Mouse (Mus musculus) common myeloid progenitor, adult 5-6 weeks (primary cell): ENCODE measurements around the gene Tagln3. TPM values are rescaled to one million over a fixed set of nuclear protein-coding genes. Genes with fewer than 3 reads are reported as not detected.

Source experiments
- ATAC-seq: replicated peaks from 2 replicates; pipeline ENCODE4 v1.8.0; 2016; ENCODE audit warnings: low read depth, mild to moderate bottlenecking, moderate TSS enrichment, inconsistent platforms; ENCODE audit not compliant: poor library complexity, severe bottlenecking
- total RNA-seq: library from RNA; stranded (forward); fragments of 200-1000, 187-1606 nt; gene quantifications from 2 replicates; pipeline ENCODE4 v1.2.3, GENCODE M21; 2017

Gene Tagln3
- total RNA-seq, 1 experiment from 2014 or later: not detected

DNA sequence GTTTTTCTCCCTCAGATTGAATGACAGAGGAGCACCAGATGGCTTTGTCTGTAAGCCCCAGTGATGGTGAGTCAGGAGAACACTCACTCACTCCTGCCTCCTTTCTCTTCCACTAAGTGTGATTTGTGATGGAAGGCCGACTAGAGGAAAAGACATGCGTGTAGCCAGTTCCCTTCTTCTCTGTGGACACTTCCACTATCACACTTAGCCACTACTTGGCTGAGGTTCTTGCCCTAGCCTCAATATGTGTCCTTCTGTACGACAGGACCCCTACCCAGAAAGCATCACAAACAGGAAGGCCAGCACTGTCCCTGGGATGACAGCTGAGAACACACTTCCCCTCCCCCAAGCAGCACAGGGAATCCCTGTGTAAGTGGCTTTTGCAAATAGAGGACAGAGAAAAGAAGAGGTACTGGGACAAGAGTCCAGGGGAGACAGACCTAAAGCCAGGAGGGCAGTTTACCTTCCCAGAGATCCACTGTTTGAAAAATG lies 1.9 kb downstream of the Tagln3 start:
- ATAC-seq: no peak

DNA sequence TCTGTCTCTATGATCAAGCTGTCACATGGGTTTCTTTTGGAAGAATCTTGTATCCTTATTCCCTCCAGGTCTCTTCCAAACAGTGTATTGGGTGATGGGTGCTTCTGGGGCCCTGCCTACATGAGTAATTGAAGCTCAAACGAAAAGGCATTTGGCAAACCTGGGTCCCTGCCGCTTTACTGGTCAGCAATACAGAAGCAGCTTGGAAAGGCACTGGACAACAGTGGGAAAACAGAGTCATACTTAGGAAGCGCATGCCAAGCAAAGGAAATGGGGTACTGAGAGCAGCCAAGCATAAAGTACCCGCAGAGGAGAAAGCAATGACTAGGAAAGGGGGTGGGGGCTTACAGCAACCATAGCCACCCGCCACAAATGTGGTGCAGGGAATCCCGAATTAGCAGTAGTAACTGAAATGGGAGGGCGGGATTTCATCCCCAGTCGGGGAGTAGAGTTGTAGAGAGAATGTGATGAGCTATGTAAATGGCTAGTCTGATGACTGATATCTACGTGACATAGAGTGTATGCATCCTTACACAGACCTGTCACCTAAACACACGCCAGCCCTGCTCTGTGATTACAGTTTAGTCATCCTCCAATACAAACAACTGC lies 4.3 kb downstream of the Tagln3 start:
- ATAC-seq: no peak

DNA sequence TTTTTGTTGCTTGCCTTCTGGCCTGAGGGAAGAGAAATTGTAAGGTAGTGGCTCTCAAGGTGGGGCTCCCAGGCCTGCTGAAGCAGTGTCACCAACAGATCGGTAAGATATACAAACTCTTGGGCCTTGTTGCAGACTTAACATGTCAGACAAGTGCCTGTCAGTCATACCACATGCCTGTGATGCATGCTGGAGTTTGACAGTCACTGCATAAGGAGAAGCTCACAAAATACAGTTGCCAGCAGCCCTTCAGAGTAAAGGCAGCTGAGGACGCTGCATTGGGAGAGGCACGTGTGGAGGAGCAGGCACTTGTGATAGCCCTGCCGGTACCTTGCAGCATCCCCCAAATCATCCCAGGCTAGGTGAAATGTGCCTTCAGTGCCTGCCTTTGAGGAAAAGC lies 6.1 kb downstream of the Tagln3 start:
- no peak for ATAC-seq

DNA sequence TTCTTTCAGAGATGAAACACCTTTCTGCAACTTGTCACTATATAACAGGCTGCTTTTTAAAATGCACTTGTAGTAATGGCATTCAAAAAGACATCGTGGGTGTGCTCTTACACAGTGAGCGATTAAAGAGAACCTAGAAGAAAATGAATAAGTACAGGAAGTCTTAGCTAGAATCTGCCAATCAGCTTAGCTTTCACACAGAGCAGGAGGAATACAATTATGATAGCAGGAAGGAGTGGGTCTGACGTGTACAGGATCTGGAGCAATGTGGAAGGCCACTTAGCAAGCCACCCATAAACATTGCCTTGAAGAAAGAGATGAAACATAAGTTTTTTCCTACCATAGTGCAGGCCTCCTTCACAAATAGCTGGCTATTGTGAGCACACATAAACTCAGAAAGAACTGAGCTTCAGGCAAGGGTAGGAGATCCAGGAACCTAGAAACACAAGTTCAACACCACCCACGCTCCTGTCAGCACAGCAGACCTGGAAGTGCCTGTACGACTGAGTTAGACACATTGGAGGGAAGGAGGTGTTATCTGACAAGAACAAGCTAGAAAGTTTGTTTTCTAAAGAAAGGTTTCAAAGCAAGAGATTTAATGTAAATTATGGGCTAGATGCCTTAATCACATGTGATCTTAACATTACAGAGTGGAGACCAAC lies 9.8 kb downstream of the Tagln3 start:
- no peak for ATAC-seq

DNA sequence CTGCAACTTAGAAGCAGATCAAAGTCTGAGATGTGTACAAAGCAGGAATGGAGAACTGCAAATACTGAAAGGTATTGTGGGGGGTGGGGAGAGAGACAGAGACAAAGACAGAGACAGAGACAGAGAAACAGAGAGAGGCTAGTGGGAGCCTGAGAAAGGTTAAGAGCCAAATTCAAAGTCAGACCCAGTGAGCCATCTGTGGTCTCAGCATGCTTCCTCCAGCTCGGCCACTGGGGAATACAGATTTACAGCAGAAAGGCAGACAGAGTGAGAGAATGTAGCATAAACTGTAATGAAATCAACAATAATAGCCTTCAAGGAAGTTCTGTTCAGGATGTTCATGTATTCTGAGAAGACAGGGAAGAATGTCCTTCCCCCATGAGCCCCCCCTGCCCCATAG lies 10.5 kb downstream of the Tagln3 start:
- ATAC-seq: no peak

DNA sequence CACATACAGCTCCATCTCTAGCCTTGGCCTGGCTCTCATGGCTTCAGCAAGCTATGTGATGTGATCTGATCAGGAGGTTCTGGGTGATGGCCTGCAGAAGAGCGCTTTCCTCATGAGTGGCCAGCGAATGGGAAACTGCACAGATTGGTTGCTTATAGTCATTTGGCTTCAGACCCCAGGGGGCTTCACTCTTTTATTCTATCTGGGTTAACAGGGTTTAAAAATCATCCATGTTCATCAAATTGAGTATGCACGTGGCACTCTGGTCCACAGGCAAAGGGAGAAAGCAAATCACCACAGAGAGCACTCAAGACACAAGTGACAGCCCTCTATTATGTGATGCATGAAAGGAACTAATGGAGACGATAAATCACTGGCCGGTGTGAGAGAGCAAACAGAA lies 11.1 kb downstream of the Tagln3 start:
- ATAC-seq: no peak

DNA sequence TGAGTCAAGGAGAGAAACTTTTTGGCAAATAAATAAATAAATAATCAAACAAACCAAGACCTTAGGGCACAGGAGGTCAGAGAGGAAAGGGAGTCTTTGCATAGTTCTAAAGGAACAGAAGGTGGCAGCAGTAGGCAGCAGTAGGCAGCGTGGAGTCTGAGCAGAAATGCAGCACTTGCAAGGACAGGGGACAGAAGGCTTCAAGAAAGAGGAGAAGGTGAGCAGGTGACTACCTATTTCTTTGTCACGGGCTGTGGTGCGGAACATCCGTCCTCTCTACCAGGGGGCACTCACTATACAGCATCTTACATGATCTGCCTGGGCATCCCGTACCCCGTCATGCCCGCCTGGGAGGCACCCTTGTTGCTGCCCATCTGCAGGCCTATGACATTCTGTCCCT lies 13.1 kb downstream of the Tagln3 start:
- ATAC-seq: peak; percentile 76; the same call in 1 of the 2 replicates

DNA sequence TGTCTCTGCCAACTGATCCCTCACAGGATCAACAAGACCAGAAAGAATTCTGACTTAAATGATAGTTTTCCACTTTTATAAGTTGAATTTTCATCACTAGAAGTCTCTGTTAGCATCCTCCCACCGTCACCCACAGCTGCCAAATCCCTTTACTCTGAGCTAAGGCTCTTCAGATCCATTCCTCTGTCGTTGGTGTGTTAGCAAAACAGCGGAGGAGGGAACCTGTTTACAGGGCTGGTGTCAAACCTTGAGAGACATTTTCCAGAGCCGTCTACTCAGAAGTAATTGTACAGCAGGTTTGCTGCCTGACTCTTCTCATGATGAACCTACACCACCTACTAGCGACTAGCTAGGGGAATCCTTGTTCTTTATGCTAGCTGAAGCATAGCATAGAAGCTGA lies 25.1 kb downstream of the Tagln3 start:
- no peak for ATAC-seq

DNA sequence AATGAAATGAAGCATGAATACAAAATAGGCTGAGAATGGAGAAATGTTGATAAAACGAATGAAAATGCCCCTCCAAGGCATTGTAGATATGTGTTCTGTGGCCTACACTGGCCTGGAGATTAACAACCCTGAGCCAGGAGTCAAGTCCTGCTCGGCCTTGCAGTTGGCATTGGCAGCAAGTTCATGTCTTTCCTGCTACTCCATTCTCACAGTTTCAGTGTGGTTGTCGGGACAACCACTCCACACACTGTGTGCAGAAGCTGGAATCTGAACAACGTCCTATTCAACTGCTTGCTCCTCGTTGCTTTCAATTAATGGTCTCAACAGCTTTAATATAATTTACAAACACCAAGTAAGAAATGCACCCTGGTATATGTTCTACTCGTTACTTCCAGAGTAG lies 26.4 kb downstream of the Tagln3 start:
- no peak for ATAC-seq

DNA sequence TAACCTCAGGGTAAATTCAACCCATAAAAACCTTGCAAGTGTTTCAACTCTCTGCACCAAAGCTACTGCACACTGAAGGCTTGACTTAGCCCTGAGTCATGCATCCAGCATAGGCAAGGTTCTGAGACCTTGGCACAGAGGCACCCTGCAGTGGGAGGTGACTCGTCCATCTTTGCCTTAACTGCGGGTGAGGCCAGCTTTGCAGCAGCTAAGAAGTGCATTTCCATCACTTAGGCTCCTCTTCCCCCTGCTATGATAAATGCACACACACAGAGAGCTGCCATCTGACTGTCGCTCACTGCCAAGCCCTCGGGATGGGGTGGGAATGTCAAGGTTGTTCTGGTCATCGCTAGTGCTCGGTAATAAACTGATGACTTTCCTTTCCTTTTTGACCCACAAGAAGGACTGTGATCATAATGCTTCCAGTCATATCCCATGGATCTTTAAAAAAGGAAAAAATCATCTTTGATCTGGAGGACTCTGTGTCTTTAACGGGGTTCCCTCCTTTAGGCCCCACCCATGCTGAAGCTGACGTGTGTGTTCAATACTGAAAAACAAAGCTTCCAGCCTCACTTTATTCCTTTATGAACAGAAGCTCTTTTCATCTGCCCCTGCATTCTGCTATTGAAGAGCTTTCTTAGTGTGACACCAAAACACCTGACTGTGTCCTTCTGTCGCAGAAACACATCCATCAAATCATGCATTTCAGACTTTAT lies 28.8 kb downstream of the Tagln3 start:
- no peak for ATAC-seq

DNA sequence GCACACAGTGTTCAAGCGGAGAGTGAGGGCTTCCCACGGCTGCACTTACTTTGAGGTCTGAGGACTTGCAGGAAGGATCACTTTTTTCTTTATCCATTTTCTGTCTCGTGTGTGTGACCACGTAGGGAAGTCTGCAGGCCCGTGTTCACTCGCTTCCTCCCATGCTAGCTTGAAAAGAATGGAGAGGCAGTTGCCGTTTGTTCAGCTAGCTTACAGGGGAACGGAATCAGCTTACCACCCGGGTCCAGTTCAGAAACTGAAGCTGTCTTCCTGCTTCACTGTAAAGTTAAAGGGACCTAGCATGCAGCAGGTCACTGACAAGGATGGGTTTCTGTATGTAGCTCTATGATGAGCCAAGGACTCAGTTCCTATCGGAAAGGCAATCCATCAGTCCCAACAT lies 30.9 kb downstream of the Tagln3 start, which contains the start of gene Tmprss7:
Gene Tmprss7, minus strand, starts transcription at position 101 of the 400 bp plus-strand sequence.
- ATAC-seq: no peak

DNA sequence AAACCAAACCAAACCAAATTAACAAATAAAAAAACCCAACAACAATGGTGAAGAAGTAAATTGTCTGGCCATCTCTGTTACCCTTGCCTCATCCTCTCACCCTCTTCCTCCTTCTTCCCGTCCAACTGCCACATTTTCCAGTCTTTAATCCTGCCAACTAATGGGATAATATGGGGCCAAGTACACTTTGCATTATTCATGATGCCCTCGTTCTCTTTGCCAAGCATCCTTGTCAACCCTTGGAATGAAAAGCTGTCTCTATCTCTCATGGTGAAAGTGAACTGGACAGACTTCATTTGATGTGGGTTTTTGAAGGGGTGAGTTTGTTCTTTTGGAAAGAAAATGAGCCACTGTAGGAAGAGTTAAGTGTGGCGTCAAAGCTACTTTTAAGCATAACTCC lies 31.6 kb downstream of the Tagln3 start:
- no peak for ATAC-seq

DNA sequence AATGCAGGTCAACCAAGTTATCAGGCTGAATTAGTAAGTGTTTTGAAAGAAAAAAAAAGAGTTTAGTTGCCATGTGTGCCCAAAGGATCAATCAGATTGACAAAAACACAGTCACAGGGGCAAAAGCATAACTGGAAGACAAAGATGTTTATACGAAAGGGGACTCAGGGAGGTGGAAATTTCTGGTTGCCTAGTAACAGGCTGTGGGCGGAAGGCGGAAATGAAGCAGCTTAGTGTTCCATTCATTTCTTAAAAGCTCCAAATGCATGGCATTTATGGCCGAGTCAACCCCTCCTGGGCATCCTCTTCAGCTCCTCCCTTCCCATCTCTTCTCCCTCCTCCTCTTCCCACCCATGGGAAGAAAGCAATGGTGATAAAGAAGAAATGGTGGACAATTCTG lies 34.2 kb downstream of the Tagln3 start:
- no peak for ATAC-seq

DNA sequence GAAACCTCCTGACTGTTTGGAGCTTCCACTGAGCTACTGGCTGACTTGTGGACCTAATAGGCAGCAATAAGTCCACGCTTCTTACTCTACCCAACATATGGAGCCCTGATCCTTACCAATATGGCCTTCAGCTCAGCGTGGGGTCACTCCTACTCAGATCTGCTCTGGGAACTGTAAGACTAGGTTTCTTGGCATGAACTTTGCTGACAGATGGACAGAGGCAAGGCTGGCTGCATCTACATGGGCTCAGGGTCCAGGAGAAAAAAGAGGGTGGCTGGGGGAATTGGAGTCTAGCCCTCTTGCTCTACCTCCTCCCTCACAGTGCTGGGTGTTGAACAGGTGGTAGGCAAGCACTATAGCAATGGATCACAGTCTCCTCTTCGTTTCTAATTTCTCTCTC lies 37.6 kb downstream of the Tagln3 start:
- no peak for ATAC-seq

DNA sequence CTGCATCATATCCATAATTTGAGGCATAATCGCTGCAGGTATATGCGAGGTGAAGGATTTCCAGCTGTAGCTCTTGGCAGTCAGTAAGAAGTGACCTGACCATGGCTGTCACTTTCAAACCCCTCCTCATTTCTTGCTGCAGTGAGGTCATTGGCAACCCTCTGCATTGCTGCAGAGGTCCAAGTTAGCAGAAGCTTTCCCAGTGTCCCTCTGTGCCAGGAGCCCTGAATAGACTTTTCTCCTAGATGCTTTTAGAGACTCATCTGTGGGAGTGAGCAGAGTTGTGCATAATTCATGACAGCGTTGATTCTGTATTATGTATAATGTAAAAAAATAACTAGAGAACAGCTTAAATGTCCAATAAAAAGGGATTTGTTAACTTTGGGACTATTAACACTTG lies 39.1 kb downstream of the Tagln3 start:
- no peak for ATAC-seq

DNA sequence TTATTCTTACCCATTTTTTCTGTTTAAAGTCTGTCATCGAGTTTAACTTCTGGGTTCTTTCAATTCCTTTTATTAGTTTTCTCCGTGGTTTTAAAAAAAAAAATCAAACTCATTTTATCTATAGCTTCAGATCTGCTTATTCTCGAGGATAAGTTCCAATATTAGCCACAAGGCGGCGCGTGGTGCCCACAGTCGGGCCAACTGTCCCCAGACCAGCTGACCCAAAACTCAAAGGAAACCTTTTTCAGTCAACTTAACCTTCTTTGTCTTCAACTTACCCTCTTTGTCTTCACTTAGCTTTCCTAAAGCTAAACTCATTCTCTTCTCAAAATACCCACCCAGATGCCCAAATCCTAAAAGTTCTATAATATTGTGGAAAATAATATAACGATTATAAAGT lies 39.6 kb downstream of the Tagln3 start:
- ATAC-seq: peak; percentile 82

DNA sequence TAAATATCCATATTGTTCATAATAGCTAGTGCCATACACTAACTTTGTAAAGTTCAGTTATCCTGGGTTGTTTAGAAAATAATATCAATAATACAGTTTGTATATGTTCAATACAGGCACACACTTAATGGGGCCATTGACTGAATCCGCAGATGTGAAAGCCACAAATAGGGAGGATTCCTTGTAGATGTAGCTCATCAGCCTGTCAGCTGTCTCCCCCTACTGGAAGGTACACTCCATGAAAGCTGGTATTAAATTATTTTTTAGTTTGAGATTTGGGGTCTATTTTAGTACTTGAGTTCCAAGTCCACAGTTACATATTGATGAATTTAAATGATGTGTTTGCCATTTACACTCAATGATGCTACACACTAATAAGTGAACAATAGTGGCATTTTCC lies 47.9 kb downstream of the Tagln3 start:
- peak; percentile 95 for ATAC-seq

DNA sequence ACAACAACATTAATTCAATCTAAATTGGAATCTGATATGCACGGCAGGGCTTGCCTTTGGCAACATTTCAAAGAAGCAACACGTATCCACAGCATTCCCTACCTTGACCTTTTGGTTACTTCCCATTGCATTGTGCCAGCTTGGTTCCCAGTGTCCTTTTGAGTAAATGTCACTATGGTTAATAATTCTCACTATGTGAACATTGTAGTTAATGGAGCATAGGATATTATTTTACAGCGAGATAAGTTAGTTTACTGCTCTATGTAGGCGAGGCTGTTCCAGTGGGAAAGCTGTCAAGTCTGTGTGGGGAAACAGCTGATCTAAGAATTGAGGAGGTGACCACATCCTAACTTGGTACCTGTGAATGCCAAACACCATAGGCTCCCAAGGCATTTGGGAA lies 54.4 kb downstream of the Tagln3 start:
- ATAC-seq: no peak

DNA sequence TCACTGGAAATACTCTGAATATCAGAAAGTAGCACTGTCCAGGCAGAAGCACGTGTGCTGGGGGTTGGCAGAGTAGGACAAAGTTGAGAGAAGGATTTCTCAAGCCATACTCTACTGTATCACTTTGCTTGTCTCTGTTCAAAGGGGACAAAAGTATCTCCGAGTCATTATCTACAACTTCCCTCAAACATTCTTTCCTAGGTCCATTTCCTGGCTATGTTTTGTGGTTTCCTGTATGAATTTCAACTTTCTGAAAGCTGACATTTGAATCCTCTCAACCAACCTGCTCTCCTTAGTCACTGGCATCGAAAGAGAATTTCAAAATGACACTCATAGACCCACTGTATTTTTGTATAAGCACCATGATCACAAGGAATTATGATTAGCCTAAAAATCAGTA lies 56.2 kb downstream of the Tagln3 start:
- ATAC-seq: peak; percentile 59

DNA sequence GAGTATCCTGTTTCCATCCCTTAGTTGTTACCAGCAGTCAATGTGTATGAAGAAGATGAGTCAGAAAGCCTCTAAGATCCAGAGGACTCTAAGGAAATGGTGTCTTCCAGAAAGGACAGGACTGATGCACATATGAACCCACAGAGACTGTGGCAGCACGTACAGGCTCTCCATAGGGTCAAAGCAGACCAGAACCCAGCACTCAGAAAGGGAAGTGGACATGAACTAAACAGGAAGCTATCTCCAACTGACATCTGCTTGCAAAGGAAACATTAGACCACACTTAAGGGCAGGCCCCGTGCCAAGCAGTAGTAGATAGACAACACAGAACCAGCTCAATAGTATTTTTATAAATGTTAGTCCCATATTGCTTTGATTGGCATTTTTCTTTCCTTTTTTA lies 58.3 kb downstream of the Tagln3 start:
- ATAC-seq: peak; percentile 91

DNA sequence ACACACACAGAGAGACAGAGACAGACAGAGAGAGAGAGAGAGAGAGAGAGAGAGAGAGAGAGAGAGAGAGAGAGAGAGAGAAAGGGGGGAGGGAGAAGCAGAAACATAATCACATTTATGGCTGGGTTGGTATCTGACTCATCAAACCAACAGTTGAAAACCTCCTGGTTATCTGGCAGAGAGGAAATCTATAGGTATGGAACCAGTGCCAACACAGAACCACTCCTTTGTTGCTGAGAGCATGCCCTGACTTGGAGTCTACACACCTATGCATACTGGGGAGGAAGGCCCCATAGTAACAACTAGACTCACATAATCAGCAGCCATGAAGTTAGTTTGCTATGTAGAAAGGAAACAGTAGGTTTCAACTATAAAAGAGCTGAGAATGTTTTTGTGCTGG lies 62.0 kb downstream of the Tagln3 start:
- ATAC-seq: no peak
